Mouse (Mus musculus) kidney, adult 8-10 months (tissue): ENCODE data around the gene Casq2.
A peak's percentile ranks its signal among the peaks of the same experiment; 100 is the strongest.

Experiments used
- DNase-seq, 2 experiments: peaks; one replicate each; pipeline ENCODE4 v3.0.0; 2022

Gene Casq2

DNA sequence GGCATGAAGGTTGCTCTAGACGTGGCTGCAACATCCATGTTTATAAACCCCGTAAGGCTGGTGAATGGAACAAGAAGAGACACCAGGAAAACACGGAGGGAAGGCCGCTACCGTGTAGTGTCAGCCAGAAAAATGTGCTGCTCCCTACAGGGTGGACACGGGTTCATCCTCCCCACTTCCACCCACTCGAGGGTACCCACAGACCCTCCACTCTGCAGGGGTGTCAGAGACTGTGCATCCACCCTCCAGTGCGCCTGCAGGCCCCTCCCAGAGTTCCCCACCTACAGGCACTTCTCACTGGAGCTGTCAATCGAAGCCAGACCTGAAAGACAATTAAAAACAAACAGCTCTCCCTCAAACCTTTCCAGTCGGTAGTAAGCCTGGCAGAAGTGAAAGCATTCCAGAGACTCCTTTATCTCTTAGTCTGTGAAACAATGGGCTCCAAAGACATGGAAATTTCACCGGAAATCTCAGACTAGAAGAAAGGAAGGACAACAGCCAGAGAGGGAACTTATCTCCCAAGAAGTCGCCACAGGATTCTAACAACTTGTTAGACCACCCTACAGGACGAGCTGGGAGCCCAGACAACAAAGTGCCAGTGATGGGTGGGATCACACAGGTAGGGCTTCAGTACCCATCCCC is 2.5 kb upstream of the Casq2 start:
- DNase-seq, result no peak

DNA sequence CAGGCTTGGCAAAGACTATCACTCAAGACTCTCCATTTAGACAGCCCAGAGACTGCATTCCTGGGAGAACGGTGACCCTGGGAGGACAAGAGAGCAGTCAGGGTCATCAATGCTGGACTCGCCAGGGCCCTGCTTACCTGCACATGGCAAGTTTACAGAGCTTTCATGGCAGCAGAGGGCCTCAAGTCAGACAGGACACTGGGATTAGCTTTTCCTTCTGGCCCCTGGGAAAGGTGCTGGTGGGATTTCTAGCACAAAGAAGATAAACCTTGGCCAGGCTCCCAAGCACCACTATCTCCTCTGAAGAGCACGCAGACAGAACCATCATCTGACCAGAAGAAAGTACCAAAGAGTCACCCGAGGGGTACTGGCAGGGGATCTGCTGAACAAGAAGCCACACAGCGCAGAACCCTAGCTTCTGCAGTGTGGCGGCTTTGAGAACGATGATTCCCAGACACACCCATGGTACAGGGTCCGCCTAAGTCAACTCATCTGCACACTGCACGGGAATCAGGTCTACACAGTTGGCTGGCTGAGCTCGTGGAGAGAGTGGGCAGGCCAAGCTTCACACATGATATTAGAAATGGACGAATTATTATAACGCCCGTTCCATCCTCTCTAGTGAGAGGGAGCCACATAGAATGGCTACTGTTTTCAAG is 1.3 kb upstream of the Casq2 start:
- no peak for DNase-seq

DNA sequence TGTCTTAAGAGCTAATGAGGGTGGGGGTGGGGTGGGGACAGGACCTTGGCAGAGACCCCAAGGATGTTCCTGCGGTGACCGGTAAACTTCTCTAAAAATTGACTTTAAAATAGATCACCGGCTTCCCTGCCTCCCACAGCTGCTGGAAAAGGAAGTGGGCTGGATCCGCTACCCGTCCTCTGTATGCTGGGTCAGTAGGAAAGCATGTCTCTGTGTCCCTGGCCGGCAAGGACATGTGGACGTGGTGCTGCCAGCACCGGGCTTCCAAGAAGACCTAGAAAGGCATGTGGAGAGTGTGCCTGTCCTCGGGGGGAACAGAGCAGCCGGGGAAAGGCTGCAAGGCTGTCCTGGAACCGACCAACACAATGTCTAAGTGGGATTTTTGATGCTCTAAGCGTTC is 496 bp upstream of the Casq2 start:
- no peak for DNase-seq

DNA sequence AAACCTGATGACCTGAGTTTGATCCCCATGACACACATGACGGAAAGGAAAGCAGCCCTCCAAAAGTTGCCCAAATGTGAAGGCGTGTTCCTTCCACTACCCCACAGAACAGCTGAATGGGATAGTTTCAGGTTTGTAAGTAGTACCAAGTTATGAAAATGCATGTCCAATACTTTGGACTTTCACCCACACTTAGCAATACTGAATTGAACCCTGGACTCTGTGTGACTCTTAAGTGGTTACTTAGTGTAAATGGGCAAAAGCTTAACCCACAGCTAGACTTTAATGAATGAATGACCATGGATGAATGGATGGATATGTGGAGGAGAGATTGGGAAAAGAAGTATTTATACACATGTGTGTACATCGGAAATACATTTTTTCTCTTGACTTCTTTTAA is 8.6 kb downstream of the Casq2 start:
- DNase-seq, result peak in 1 of 2 experiments; percentile 31

DNA sequence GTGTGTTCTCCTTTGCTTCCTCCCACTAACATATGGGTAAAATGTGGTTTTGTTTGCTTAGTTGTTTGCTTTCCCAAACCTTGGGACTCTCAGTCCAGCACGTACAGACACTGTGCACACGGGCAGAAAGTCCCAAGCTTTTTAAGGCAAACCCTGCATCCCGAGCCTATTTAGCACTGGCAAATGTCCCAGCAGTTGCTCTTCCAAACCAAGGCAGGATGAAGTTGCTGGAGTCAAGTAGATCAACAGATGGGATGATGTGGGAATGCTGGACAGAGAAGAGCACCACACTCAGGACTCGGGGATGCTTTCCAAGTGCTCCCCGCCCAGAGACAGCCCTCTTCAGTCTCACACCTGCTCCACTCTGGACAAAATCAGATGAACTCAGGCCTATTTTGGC is 9.2 kb downstream of the Casq2 start:
- no peak for DNase-seq

DNA sequence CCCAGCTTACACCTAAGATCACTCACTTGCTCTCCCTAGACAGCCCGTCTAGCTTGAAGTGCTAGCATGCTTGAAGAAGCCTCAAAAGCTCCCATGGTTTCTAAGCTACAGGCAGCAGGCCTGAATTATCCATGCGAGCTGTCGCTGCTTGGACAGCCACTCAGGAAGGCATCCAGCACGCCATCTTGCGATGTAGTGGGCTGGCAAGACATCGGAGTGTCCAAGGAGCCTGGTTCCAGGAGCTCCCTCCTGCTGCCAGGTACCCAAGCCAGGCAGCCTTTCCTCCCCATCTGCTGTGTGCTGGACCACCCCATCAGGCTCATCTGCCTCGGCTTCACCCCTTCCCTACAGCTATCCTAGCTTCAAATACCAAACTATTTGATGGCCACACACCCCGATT is 10.2 kb downstream of the Casq2 start:
- no peak for DNase-seq

DNA sequence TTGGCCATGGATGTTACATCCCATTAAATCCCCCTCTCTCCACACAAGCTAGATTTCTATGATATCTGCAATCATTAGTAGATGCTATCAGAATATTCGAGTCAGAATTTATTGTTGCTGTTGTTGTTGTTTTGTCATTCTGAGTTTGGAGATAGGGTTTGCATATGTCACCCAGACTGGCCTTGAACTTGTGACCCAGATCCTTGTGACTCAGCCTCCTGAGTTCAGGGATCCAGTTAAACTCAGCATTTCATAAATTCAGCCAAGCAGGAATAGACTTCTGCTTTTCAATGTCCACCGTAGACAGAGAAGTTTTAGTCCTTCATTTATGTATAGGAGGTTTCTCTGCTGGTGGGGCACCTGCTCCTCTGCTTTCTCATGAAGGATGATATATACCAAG is 10.8 kb downstream of the Casq2 start:
- DNase-seq, result no peak

DNA sequence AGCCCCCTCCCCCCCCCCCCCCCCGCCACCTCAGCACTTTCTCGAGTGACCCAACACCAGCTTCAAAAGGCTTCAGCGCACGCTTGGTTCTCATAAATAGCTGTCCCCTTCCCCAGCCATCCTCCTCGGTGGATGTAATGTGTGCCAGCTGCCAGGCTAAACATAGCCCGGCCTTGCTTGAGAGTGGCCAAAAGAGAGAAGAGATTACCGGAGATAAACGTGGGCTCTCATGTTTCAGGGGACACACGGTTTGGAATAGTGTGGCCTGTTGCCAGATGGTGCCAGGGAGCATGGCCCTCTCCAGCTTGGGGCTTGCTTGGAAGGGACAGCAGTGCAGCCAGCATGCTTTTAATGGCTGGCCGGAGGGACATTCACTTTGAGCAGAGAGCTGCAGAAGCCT is 13.0 kb downstream of the Casq2 start:
- no peak for DNase-seq

DNA sequence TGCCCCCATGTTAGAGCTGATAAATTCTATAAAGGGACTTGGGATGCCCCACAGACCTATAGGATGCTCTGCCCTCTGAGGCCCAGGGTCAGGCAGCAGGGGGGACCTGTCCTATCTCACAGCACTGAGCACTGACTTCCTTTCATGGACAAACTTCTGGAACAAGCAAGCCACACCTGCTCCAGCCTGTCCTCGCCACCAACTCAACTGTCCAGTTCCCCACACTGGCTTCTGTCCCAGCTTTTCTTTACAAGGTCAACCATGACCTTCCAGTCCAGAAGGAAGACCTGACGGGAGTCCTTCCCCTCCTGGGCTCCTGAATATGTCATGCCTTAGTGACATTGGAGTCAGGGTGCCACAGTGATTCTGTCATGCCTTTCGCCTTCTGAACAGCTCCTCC is 13.6 kb downstream of the Casq2 start:
- DNase-seq, result no peak

DNA sequence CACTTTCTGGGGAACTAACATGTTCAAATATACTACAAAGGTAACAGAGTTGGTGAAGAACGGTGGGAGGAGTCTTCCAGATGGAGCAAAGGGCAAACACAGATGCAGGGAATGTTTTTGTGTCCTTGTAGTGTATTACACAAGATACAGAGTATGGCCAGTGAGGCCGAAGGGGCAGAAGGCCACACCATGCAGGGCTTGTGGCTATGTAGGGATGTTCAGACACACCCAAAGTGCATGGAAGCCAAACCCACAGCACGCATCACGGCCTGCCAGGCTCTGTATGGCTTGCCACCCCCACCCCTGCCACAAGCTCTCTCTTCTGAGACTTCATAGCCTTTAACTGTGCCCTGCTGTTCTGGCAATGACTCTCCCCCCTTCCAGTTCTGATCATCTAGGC is 15.2 kb downstream of the Casq2 start:
- DNase-seq, result no peak

DNA sequence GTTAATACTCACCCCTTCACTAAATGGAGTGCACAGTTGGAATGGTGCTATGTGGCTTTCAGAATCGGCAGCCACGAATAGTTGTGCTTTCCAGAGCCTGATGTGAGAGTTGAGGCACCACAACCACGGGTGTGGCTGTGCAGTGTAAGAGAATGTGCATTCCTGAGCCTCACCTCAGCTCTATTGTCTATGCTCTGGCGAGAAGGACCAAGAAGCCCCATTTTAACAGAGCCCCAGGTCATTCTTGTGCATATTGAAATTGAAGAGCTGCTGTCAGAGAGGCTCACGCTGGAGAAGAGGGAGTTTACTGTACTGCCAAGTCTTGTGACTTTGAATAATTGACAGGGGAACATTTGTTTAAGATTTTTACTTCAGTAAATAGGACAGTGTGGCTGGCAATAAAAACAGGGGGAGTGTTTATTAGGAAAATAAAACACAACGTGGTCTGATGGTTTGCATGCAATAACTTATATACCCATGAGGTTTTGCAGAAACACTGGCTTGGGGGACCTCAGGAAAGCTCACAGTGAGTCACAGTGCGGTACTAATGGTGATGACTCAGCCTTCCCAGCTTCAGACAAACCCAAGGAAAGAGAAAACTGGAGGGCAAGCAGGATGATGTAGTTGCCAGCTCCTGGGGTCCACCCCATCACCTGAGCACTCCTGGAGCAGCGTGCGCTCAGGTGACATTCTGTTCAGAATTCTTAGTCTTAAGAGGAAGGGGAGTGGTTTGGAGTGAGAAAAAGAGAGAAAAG is 17.8 kb downstream of the Casq2 start:
- DNase-seq, result no peak

DNA sequence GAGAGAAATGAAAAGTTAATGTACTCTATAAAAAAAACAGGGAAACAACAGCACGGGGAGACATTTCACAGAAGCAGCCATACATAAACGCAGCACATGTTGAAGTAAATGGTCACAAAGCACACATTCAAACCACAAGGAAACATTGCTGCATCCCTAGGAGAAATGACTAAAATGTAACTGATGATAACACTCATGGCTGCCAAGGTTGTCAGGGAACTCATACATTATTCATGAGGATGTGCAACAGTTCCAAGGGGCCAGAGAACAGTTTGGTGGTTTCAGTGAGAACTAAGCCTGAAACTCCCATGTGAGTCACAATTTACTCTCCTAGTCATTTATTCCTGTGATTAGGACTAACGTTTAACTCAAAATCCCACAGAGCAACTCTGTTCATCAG is 22.0 kb downstream of the Casq2 start:
- DNase-seq, result peak; percentile 11 to 43

DNA sequence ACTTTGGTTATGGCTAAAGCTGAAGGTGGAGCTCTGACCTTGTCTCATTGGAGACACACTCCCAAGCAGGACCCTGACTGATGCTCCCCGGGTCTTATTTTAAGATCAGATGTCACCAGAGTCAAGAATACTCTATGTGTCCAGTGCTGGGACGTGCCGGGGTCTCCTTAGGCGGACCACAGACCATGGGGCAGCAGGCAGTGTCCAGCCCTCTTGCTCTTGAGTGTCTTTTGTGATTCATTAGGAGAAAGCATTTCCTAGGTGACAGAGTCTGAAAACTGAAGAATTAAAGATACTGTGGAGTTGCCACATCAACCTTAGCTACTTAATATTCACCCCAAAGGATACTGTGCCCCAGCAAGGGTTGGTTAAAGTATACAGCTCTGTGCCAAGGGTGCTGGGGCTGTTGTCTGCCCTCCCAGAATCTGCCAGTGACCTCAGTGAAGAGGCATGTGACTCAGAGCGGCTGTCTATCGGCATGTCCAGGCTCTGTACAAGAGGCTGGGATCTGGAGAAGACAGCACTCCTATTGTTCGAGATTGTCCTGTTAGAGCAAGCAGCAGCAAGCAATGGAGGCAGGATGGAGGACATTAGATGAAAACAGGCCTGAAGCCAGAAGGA is 25.9 kb downstream of the Casq2 start:
- no peak for DNase-seq

DNA sequence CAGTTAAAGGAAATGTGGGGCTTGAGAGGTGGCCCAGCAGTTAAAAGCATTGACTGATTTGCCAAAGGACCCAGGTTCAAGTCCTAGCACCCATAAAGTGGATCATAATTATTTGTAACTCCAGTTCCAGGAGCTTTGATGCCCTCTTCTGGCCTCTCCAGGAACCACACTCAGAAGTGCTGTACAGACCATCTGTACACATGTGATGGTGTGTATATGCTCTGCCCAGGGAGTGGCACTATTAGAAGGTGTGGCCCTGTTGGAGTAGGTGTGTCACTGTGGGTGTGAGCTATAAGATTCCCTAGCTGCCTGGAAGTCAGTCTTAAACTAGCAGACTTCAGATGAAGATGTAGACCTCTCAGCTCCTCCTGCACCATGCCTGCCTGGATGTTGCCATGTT is 34.7 kb downstream of the Casq2 start:
- no peak for DNase-seq

DNA sequence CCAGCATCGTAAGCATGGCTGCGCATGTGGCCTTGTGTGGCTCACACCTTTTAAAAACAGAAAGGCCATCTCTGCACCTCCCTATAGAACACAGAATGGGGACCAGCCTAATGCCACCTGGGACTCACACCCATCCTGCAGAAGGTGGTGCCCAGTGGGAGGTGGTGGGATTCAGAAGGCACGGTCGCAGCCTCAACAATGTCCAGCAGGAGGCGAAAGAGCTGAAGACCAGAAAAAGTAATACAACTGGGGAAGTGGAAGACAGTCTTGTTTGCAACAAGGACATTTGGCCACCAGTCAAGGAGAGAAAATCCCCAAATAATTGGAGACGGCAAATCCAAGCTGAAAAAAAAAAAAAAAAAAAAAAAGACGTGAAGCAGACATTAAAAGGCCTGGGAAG is 35.8 kb downstream of the Casq2 start:
- DNase-seq, result peak in 1 of 2 experiments; percentile 6

DNA sequence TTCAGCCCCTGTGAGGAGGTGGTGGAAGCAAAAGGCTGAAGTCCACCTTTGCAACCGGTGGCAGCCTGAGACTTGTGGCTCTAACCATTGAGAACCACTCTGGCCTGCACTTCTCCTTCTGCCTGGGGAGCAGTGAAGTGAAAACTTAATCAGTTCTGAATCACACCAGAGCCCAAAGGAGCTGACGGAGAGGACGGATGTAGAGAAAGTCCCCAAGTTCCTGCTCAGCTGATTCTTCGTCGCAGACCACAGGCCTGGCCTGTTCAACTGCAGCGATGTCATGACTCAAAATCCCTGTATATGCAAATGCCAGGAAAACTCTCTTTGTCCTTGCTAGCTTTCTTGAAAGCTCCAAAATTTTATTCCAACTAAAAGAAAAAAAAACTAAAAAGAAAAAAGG is 37.4 kb downstream of the Casq2 start:
- no peak for DNase-seq

DNA sequence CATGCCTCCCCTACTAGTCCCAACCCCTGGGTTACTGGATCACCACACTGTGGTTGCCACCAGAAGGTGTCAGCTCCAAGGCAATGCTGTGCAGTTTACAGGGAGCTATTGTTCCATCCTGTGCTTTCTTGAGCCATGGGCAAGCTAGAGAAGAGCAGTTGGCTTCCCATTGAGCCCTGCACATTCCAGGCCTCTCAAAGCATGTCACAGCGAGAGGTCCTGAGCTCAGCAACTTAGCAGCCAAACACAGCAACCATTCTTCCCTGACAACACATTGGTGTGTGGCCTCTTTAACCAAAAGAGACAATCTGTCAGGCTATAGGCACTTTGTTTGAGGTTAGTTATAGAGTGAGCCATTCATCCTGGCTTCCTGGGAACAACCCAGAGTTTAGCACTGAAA is 39.3 kb downstream of the Casq2 start:
- no peak for DNase-seq

DNA sequence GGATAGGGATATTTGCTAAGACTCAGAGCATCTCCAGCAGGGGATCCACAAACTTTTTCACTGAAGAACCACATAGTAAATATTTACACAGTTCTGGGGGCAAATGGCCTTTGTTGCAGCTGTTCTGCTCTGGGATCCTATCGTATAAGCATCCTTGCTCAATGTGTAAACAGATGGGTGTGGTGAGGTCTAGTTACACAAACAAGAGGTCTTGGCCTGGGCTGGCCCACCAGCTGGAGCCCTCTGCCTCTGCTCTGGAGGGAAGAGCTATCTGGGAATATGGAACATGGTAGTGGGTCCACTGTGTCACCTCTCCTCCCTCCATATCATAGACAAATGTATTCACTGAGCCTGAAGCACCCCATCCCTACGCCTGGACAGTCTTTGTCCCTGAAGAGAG is 40.9 kb downstream of the Casq2 start:
- no peak for DNase-seq

DNA sequence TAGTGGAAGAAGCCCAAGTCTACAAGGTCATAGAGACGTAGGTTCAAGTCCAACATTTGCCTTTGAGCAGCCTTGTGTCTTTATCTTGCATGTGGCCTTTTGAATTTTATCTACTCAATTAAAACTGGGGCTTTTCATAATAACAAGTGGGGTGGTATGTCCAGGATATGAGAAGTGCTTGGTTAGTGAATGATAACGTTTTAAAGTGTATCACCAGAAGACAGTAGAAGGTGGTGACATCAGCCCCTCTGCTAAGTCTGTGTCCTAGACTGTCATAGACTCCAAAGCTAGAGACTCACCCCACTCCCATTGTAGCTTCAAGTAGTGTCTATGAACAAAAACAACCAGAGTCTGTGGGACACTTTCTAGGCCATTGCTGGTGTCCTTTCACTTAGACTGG is 42.0 kb downstream of the Casq2 start:
- DNase-seq, result no peak

DNA sequence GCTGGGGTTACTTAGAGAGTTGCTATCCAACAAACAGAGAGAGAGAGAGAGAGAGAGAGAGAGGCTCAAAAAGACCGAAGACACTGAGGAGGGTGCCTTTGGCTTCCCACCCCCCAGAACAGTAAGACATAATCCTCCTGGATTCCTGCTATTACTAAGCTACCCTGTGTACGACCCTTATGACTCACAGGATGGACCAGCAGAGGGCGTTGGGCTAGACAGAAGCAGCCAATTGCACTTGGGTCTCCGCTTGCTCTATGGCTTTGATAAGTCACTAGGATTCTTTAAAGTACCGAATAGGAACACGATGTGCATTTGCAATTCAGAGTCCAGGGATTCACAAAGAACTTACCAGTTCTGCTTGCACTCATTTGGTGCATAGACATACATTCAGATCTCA is 44.3 kb downstream of the Casq2 start:
- DNase-seq, result peak in 1 of 2 experiments; percentile 17

DNA sequence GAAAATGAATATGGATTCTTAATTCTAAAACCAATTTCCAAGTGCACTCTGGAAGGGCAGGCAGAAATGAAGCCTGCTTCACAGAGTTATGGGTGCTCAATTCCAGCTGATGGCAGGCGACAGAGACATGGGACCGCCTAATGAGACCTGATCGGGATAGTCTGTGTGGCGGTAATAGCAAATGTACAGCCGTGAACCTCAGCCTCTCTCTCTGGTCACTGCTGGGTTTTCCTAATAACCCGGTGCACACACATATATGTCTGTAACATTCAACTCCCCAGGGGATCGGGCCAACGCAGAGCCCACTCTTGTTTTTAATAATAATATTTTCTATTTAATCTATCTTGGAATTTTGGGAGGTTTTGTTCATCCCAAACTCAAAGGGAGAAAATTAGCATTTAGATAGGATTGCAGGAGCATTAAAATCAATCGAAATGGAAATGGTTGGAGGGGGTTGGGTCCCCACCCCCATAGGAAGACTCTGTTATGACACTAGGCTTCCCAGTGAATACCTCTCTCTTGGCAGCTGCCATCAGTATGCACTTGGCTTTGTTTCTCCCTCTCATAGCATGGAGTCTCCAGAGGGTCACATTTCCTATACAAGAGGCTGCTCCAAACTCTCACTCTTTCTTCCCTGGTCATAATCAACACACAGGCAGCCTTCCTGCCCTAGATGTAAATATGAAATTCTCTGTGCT is 45.6 kb downstream of the Casq2 start:
- no peak for DNase-seq

DNA sequence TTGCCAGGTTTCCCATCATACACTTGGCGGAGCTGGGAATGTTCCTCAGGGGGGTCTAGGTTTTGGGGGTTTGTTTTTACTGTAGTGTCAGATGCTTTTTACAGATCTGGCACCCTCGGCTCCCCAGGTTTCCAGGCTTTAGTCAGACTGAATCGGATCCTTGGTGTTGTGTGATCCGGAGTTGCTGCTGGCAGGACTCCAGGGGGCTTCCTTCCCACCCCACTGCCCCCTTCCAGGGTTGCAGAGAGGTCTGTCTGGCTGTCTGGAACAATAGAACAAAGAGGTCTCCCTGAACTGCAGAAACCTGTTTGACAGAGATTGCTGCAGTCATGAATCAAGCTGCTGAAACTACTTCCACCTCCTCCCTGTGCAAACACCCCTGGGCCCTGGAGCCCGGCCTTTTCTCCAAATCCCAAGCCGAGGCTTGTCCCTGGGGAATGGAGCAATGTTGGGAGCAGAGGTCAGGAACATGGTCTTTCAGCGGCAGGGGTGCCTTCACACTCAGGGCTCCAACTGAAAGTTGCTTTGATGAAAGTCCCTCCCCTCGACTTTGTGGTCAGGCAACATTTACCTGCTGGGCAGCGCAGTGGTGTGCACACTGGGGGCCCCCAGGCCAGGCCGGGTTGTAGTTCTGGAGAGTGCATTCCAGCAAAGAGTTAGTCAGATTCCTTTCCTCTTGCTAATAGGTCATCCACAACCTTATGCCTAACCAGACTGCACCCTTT is 49.3 kb downstream of the Casq2 start:
- DNase-seq, result no peak

DNA sequence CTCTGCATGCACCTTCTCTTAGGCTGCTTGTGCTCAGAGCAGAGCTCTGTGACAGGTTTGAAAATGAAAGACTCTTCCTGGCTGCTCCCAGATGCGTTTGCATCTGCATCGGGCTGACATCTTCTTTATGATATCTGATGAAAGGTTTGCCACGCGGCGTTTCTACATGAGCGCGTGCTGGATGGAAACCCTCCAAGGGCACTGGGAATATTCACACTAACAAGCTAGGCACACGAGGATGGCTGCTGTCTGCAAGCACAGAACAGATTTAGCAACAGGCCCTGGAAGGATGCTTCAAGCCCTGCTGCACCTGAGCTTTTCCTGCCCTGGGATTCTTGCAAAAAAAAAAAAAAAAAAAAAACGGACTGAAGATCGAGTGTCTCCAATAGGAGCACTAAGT is 50.9 kb downstream of the Casq2 start:
- no peak for DNase-seq
